Comparison of ENCODE assay signal across 22 mouse cellular contexts in genomic region chr4:56528571-56528970, GRCm38 (mm10).
A peak's percentile ranks its signal among the peaks of the same experiment; 100 is the strongest.
DNase-seq lines count a peak whose midpoint lies in the region; ATAC-seq and TF ChIP-seq lines count a peak whose summit lies in the region.
"Had no signal": no experiment of that assay in that cellular context is flagged by ENCODE, and none has a peak within 500 bp of the region (broad histone marks: within the 10 kb centered on the region; RNA-seq: fewer than 3 reads in every experiment).

No protein-coding gene starts in this region.

- WGBS in hindbrain, postnatal 0 days, result 84% methylated on average over 2 of the region's 2 CpGs
- 89% methylated on average over 2 of the region's 2 CpGs for WGBS in hindbrain, embryonic 13.5 days
- 94% methylated on average over 2 of the region's 2 CpGs for WGBS in midbrain, postnatal 0 days
- 94% methylated on average over 2 of the region's 2 CpGs for WGBS in midbrain, embryonic 15.5 days

- H3K4me2 ChIP-seq in hindbrain, postnatal 0 days (ENCODE audit: low read depth, low read length), result no peak overlapping the region
- no peak overlapping the region for H3K4me2 ChIP-seq in hindbrain, embryonic 13.5 days
- no peak overlapping the region for H3K4me2 ChIP-seq in midbrain, postnatal 0 days (ENCODE audit: low read depth, low read length, poor library complexity, severe bottlenecking)
- no peak overlapping the region for H3K4me2 ChIP-seq in midbrain, embryonic 15.5 days
- H3K4me2 ChIP-seq: embryonic facial prominence, embryonic 12.5 days; forebrain, embryonic 13.5 days; forebrain, embryonic 15.5 days had no signal

- no peaks in the 10 kb centered on the region for H3K9me3 ChIP-seq in hindbrain, postnatal 0 days (ENCODE audit: low read length)
- no peaks in the 10 kb centered on the region for H3K9me3 ChIP-seq in hindbrain, embryonic 13.5 days
- H3K9me3 ChIP-seq in midbrain, postnatal 0 days (ENCODE audit: low read length), result no peaks in the 10 kb centered on the region
- no peaks in the 10 kb centered on the region for H3K9me3 ChIP-seq in midbrain, embryonic 15.5 days
- H3K9me3 ChIP-seq: embryonic facial prominence, embryonic 10.5 days; embryonic facial prominence, embryonic 12.5 days; forebrain, embryonic 13.5 days; forebrain, embryonic 15.5 days had no signal

- no peaks in the 10 kb centered on the region for H3K27me3 ChIP-seq in hindbrain, postnatal 0 days (ENCODE audit: insufficient read depth, low read length)
- no peaks in the 10 kb centered on the region for H3K27me3 ChIP-seq in hindbrain, embryonic 13.5 days
- no peaks in the 10 kb centered on the region for H3K27me3 ChIP-seq in midbrain, postnatal 0 days (ENCODE audit: insufficient read depth, low read length)
- no peaks in the 10 kb centered on the region for H3K27me3 ChIP-seq in midbrain, embryonic 15.5 days (replicated peaks)
- H3K27me3 ChIP-seq: CH12.LX; embryonic facial prominence, embryonic 12.5 days; forebrain, embryonic 13.5 days; forebrain, embryonic 15.5 days had no signal

- H3K27ac ChIP-seq in hindbrain, postnatal 0 days, result no peak overlapping the region
- no peak overlapping the region for H3K27ac ChIP-seq in hindbrain, embryonic 13.5 days
- H3K27ac ChIP-seq in midbrain, postnatal 0 days (ENCODE audit: low read depth, low read length), result no peak overlapping the region
- H3K27ac ChIP-seq in midbrain, embryonic 15.5 days, result no peak overlapping the region
- H3K27ac ChIP-seq: embryonic facial prominence, embryonic 10.5 days; embryonic facial prominence, embryonic 12.5 days; forebrain, embryonic 13.5 days; forebrain, embryonic 15.5 days had no signal

- DNase-seq in hindbrain, postnatal 0 days (ENCODE audit: low spot score), result peak; percentile 25
- DNase-seq in midbrain, postnatal 0 days (ENCODE audit: low spot score), result peak; percentile 35
- DNase-seq in retina, postnatal 1 day, result peak; percentile 61
- no peak for DNase-seq in c-Kit-positive CD71-positive TER-119-positive erythroid progenitor cells, embryonic 14.5 days (ENCODE audit: low spot score)
- DNase-seq: adrenal gland, adult 2 months; adrenal gland, postnatal 10 days; adrenal gland, postnatal 25 days; B cell, adult 2 months; cerebellum, adult 11-12 months; cerebellum, adult 8-10 months; cerebellum, adult 9-11 months; cerebellum, postnatal 14 days; forebrain, postnatal 0 days had no signal

- H3K4me1 ChIP-seq in hindbrain, postnatal 0 days (ENCODE audit: insufficient read depth, low read length), result no peaks in the 10 kb centered on the region
- H3K4me1 ChIP-seq in hindbrain, embryonic 13.5 days (replicated peaks), result no peaks in the 10 kb centered on the region
- no peaks in the 10 kb centered on the region for H3K4me1 ChIP-seq in midbrain, postnatal 0 days (ENCODE audit: insufficient read depth, low read length)
- H3K4me1 ChIP-seq in midbrain, embryonic 15.5 days, result no peaks in the 10 kb centered on the region
- H3K4me1 ChIP-seq: embryonic facial prominence, embryonic 10.5 days; embryonic facial prominence, embryonic 12.5 days; forebrain, embryonic 13.5 days; forebrain, embryonic 15.5 days had no signal

- H3K36me3 ChIP-seq in hindbrain, postnatal 0 days (ENCODE audit: insufficient read depth, low read length), result no peaks in the 10 kb centered on the region
- no peaks in the 10 kb centered on the region for H3K36me3 ChIP-seq in hindbrain, embryonic 13.5 days
- H3K36me3 ChIP-seq in midbrain, postnatal 0 days (ENCODE audit: insufficient read depth, low read length), result no peaks in the 10 kb centered on the region
- H3K36me3 ChIP-seq in midbrain, embryonic 15.5 days (replicated peaks), result no peaks in the 10 kb centered on the region
- H3K36me3 ChIP-seq: embryonic facial prominence, embryonic 10.5 days; embryonic facial prominence, embryonic 12.5 days; forebrain, embryonic 15.5 days; G1E had no signal

- H3K9ac ChIP-seq in hindbrain, postnatal 0 days (replicated peaks; ENCODE audit: low read length), result no peak overlapping the region
- H3K9ac ChIP-seq in hindbrain, embryonic 13.5 days, result no peak overlapping the region
- no peak overlapping the region for H3K9ac ChIP-seq in midbrain, postnatal 0 days (replicated peaks; ENCODE audit: low read length, poor library complexity, severe bottlenecking)
- H3K9ac ChIP-seq in midbrain, embryonic 15.5 days, result no peak overlapping the region
- H3K9ac ChIP-seq: embryonic facial prominence, embryonic 12.5 days; forebrain, embryonic 13.5 days; forebrain, embryonic 15.5 days; forebrain, postnatal 0 days had no signal

- no peak overlapping the region for H3K4me3 ChIP-seq in hindbrain, postnatal 0 days (ENCODE audit: low read length)
- H3K4me3 ChIP-seq in hindbrain, embryonic 13.5 days, result no peak overlapping the region
- no peak overlapping the region for H3K4me3 ChIP-seq in midbrain, postnatal 0 days (ENCODE audit: low read depth, low read length)
- no peak overlapping the region for H3K4me3 ChIP-seq in midbrain, embryonic 15.5 days
- H3K4me3 ChIP-seq: embryonic facial prominence, embryonic 10.5 days; embryonic facial prominence, embryonic 12.5 days; forebrain, embryonic 13.5 days; forebrain, embryonic 15.5 days had no signal

- no peak for TF ChIP-seq CTCF in hindbrain, postnatal 0 days (IDR thresholded peaks at IDR 0.05; ENCODE audit: low read depth)
- TF ChIP-seq CTCF in midbrain, postnatal 0 days (IDR thresholded peaks at IDR 0.05), result no peak

- 0 out of 2 replicates have a peak, but pooled peaks have one; percentile 45 for ATAC-seq in hindbrain, postnatal 0 days
- no peak for ATAC-seq in hindbrain, embryonic 13.5 days (ENCODE audit: low FRiP score)
- no peak for ATAC-seq in midbrain, postnatal 0 days (ENCODE audit: low FRiP score)
- ATAC-seq in midbrain, embryonic 15.5 days (replicated peaks), result no peak
- ATAC-seq: CD4-positive, CD25-positive, alpha-beta regulatory T cell, adult 4 months; forebrain, embryonic 13.5 days; forebrain, embryonic 15.5 days; forebrain, postnatal 0 days had no signal
